Mouse (Mus musculus) embryonic facial prominence, embryonic 10.5 days (tissue): ENCODE data around the gene Slc22a3. TPM values are rescaled to one million over a fixed set of nuclear protein-coding genes. Genes with fewer than 3 reads are reported as not detected.

Source experiments
- DNase-seq: peaks from one replicate; pipeline ENCODE4 v3.0.0-alpha.2; 2017; ENCODE audit warnings: low spot score
- H3K27ac ChIP-seq: fragments of 300-500 bp; sonication (generic); replicated peaks from 2 replicates; pipeline ENCODE4 v1.5.1; 2016; ENCODE audit warnings: mild to moderate bottlenecking
- H3K27me3 ChIP-seq: fragments of 300-500 bp; sonication (generic); replicated peaks from 2 replicates; pipeline ENCODE4 v1.6.1; 2016; ENCODE audit warnings: low read depth, mild to moderate bottlenecking; ENCODE audit not compliant: poor library complexity, severe bottlenecking
- H3K36me3 ChIP-seq: fragments of 300-500 bp; sonication (generic); replicated peaks from 2 replicates; pipeline ENCODE4 v1.6.1; 2016; ENCODE audit warnings: mild to moderate bottlenecking, moderate library complexity
- H3K4me1 ChIP-seq: fragments of 300-500 bp; sonication (generic); 2 replicates; pipeline ENCODE4 v1.6.1; 2016
- H3K4me3 ChIP-seq: fragments of 300-500 bp; sonication (generic); 2 replicates; pipeline ENCODE4 v1.5.1; 2016; ENCODE audit warnings: mild to moderate bottlenecking, moderate library complexity
- H3K9me3 ChIP-seq: fragments of 300-500 bp; sonication (generic); 2 replicates; pipeline ENCODE4 v1.6.1; 2016; ENCODE audit warnings: mild to moderate bottlenecking
- whole genome bisulfite sequencing: fragments of 180-500 bp; shearing (Covaris S2); methylation state at CpG from one replicate; pipeline ENCODE4 v1.1.7; 2016; 5-methylcytosine and 5-hydroxymethylcytosine counted together
- polyA plus RNA-seq: library from polyadenylated mRNA; unstranded; fragments of >200 nt; fragmentation: Nextera tagmentation; extraction: Ambion mirVana; gene quantifications from 2 replicates; pipeline ENCODE4 v1.2.1, GENCODE M21; 2016

The Slc22a3 gene
- polyA plus RNA-seq, 1 experiment from 2014 or later, result 0.05 TPM

DNA sequence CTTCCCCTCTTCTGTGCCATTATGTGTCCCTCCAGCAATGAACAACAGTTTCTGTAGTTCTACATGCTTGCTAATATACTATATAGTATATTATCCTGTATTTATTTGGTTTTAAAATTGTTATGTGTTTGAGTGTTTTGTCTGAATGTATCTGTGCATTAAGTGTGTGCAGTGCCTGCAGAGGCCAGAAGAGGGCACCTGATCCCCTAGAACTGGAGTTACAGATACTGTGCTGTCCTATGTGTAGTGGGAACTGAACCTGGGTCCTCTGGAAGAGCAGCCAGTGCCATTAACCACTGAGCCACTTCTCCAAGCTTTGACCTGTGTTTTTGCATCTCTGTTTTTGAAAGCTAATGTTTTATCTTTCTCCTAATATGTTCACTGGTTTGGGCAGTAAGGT, 46.3 kb downstream of the Slc22a3 start:
- no peaks in the 10 kb centered on the region for H3K36me3 ChIP-seq
- no peak for DNase-seq

GRCm38 (mm10) chr17:12455143-12455790, 52.2 kb downstream of the Slc22a3 start:
- 78% methylated on average over 5 of the region's 5 CpGs for WGBS
- no peaks in the 10 kb centered on the region for H3K36me3 ChIP-seq
- DNase-seq, result peak; percentile 27

More for the DNA sequence above, 46.3 kb downstream of the Slc22a3 start:
- no peaks in the 10 kb centered on the region for H3K9me3 ChIP-seq
- H3K4me3 ChIP-seq, result no peak overlapping the region
- no peak overlapping the region for H3K27ac ChIP-seq
- no peaks in the 10 kb centered on the region for H3K4me1 ChIP-seq
- H3K27me3 ChIP-seq, result peaks cover 5% of the 10 kb centered on the region

DNA sequence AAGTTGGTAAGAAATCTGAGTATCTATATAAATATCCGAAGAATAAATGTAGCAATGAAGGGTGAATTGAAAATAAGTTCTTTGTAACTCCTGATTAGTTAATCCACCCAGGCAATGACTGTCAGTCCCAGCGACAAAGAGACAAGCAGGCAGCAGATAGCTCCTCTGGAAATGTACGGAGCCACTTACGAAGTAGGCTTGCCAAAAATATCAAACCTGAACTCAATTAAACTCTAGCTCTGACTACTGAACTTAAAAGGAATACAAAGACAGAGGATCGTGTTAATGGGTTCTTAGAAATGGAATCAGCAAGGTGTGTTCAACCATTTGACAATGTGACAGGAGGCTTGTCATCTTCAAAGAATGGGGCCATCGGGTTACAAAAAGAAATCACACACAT, 53.8 kb downstream of the Slc22a3 start:
- no peak overlapping the region for H3K27ac ChIP-seq

More at GRCm38 (mm10) chr17:12455143-12455790, 52.2 kb downstream of the Slc22a3 start:
- H3K9me3 ChIP-seq, result no peaks in the 10 kb centered on the region
- no peaks in the 10 kb centered on the region for H3K4me1 ChIP-seq
- no peak overlapping the region for H3K27ac ChIP-seq
- H3K27me3 ChIP-seq, result no peaks in the 10 kb centered on the region
- no peak overlapping the region for H3K4me3 ChIP-seq

DNA sequence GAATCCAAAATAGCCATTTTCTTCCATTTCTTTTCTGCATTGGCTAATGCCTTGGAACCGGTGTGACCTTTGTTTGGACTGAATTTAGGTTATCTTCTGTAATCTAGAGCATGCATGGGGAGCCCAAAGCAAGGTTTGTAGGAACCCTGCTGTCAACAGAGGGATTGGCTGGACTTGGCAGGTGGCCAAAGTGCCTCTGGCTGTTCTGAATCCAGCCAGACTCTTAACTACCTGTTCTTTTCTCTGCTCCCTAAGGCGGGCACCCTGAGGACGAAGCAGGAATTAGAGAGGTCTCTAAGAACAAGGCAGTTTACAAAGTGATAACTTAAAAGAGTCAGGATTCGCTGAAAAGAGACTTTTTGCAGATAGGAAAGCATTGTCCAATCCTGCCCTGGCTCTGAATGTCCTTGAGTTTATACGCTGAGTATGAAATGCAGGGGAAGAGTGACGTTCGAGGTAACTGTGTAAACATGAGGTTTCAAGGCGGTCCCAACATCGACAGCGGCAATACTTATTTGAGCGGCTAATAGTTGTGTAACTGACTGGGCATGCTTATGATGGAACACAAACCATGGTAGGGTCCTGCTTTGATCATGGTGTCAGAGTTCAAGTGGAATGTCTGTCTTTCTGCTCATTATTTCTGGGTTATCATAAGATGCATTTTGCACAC, 54.5 kb downstream of the Slc22a3 start:
- H3K36me3 ChIP-seq, result no peaks in the 10 kb centered on the region
- WGBS, result 85% methylated on average over 11 of the region's 11 CpGs
- H3K4me3 ChIP-seq, result no peak overlapping the region
- H3K27ac ChIP-seq, result no peak overlapping the region
- no peak for DNase-seq
- no peaks in the 10 kb centered on the region for H3K27me3 ChIP-seq
- no peaks in the 10 kb centered on the region for H3K4me1 ChIP-seq
- no peaks in the 10 kb centered on the region for H3K9me3 ChIP-seq

More for the DNA sequence above, 53.8 kb downstream of the Slc22a3 start:
- 88% methylated on average over 6 of the region's 6 CpGs for WGBS
- Histone ChIP-seq H3K27me3 (no peaks in the 10 kb centered on the region), H3K4me1 (no peaks in the 10 kb centered on the region), H3K4me3 (no peak overlapping the region), H3K36me3 (no peaks in the 10 kb centered on the region), H3K9me3 (no peaks in the 10 kb centered on the region)
- no peak for DNase-seq

DNA sequence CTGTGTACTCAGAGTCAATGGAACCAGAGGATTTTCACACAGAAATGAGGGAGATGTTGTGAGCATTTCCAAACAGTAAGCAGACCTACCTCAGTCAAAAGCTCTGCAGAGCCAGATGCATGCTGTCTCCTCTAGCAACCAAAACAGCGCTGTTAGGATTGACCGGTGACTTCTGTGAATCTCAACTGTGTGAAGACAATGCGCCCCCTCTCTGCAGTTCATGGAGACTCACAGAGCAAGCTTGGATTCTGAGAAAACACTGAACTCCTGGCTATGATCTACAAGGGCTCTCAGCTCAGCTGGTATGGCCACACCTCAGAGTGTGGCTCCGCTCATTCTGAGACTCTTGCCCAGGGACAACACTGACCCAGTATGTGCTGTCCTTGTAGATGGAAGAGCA, 56.3 kb downstream of the Slc22a3 start:
- Histone ChIP-seq H3K4me3 (no peak overlapping the region), H3K9me3 (no peaks in the 10 kb centered on the region), H3K27me3 (no peaks in the 10 kb centered on the region), H3K36me3 (no peaks in the 10 kb centered on the region), H3K4me1 (no peaks in the 10 kb centered on the region), H3K27ac (no peak overlapping the region)
- DNase-seq, result no peak
- 56% methylated on average over 4 of the region's 4 CpGs for WGBS

DNA sequence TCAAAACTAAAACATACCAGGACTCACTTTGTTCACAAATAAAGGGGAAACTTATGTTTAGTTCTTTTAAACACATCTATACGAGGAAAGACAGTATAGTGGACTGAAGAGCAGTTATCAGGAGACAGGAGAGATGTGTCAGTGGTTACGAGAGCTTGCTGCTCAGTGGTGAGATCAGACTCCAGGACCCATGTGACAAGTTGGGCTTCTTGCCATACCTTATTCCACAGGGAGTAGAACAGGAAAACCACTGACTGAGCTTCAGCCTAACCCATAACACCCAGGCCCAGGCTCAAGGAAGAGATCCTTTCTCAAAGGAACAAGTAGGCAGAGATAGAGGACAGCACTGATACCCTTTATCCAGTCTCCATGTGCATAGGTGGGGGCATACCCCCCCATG, 62.9 kb downstream of the Slc22a3 start:
- Histone ChIP-seq H3K36me3 (no peaks in the 10 kb centered on the region), H3K4me3 (no peak overlapping the region), H3K4me1 (0 out of 2 replicates have a peak, but pooled peaks cover 6% of the 10 kb centered on the region), H3K27me3 (no peaks in the 10 kb centered on the region), H3K9me3 (peaks cover 5% of the 10 kb centered on the region; the same call in 1 of the 2 replicates), H3K27ac (no peak overlapping the region)
- WGBS, result 89% methylated on average over 2 of the region's 2 CpGs
- DNase-seq, result no peak

DNA sequence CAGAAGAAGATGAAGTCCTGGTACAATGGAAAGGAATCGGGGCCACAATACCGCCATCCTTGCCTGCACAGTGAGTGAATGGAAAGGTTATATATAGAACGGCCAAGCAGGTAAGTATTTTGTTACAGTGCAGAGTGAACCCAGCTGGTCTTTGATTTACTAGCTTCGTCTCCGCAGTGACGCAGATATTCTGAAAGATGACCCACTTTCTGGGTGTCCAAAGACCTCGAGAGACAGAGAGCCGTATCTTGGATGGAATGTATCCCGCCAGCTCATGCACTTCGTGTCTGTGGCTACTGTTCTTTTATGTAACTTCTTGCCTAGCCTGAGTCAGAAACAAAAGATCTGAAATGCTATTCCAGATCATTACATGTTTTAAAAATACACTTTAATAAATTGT, 69.7 kb downstream of the Slc22a3 start:
- no peaks in the 10 kb centered on the region; the same call in 1 of the 2 replicates for H3K27me3 ChIP-seq
- no peak for DNase-seq
- 84% methylated on average over 10 of the region's 10 CpGs for WGBS
- H3K9me3 ChIP-seq, result peaks cover 5% of the 10 kb centered on the region; the same call in 1 of the 2 replicates
- H3K27ac ChIP-seq, result no peak overlapping the region
- H3K4me1 ChIP-seq, result no peaks in the 10 kb centered on the region
- no peaks in the 10 kb centered on the region for H3K36me3 ChIP-seq
- no peak overlapping the region for H3K4me3 ChIP-seq

- Histone ChIP-seq H3K27me3 (0 out of 2 replicates have a peak, but pooled peaks cover 3% of the 10 kb centered on the region), H3K4me3 (no peak overlapping the region), H3K9me3 (no peaks in the 10 kb centered on the region), H3K4me1 (peaks cover 17% of the 10 kb centered on the region), H3K27ac (no peak overlapping the region), H3K36me3 (no peaks in the 10 kb centered on the region)
- no peak for DNase-seq
- 71% methylated on average over 5 of the region's 5 CpGs for whole genome bisulfite sequencing
Observed at GRCm38 (mm10) chr17:12431707-12432106, 75.8 kb downstream of the Slc22a3 start.

DNA sequence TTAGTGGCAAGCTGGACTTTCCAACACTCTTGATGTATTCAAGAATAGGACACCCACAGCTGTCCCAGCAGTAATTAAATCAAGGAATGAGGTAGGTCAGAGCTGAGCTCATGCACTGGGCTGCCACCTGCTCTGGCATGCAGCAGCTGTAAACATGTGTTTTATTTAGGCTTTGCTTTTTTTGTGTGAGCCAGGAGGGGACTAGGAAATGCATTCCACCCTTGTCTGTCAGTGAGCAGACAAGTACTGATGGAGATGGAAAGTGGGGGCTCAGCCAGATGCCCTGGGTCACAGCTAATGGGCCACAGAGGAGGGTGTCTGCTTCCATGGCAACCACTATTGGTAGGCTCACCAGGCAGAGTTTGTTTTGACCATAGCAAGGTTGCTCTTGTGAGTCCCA, 79.1 kb downstream of the Slc22a3 start:
- H3K27me3 ChIP-seq, result peaks cover 3% of the 10 kb centered on the region; the same call in 1 of the 2 replicates
- DNase-seq, result peak; percentile 64

GRCm38 (mm10) chr17:12427156-12427555, 80.3 kb downstream of the Slc22a3 start:
- Histone ChIP-seq H3K27me3 (peaks cover 3% of the 10 kb centered on the region; the same call in 1 of the 2 replicates), H3K27ac (no peak overlapping the region), H3K4me1 (peaks cover 19% of the 10 kb centered on the region), H3K36me3 (no peaks in the 10 kb centered on the region), H3K9me3 (no peaks in the 10 kb centered on the region), H3K4me3 (no peak overlapping the region)
- 58% methylated on average over 3 of the region's 3 CpGs for WGBS
- DNase-seq, result no peak

More for the DNA sequence above, 79.1 kb downstream of the Slc22a3 start:
- H3K4me1 ChIP-seq, result peaks cover 21% of the 10 kb centered on the region
- H3K4me3 ChIP-seq, result no peak overlapping the region
- H3K9me3 ChIP-seq, result no peaks in the 10 kb centered on the region
- no peaks in the 10 kb centered on the region for H3K36me3 ChIP-seq
- H3K27ac ChIP-seq, result no peak overlapping the region

DNA sequence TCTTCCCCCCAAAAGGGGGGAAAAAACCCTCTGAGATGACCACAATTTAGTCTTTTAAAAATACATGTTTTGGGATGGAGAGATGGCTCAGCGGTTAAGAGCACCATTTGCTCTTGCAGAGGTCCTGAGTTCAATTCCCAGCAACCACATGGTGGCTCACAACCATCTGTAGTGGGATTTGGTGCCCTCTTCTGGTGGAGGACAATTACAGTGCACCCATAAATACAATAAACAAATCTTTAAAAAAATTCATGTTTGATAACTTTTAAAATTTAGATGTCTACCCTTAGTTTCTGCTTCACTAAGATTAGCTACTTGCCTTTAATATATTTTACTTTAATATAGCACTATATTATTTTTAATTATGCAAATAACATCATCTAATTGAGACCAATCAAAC, 85.4 kb downstream of the Slc22a3 start:
- Histone ChIP-seq H3K9me3 (no peaks in the 10 kb centered on the region), H3K4me1 (peaks cover 4% of the 10 kb centered on the region; the same call in 1 of the 2 replicates), H3K27me3 (no peaks in the 10 kb centered on the region; the same call in 1 of the 2 replicates), H3K27ac (no peak overlapping the region), H3K36me3 (no peaks in the 10 kb centered on the region), H3K4me3 (no peak overlapping the region)
- WGBS, result 86% methylated on average over 1 of the region's 1 CpGs
- DNase-seq, result no peak

- H3K27me3 ChIP-seq, result no peaks in the 10 kb centered on the region; the same call in 1 of the 2 replicates
- no peaks in the 10 kb centered on the region for H3K36me3 ChIP-seq
- H3K9me3 ChIP-seq, result no peaks in the 10 kb centered on the region
- no peak for DNase-seq
- H3K4me3 ChIP-seq, result no peak overlapping the region
- 66% methylated on average over 16 of the region's 16 CpGs for WGBS
- peaks cover 6% of the 10 kb centered on the region for H3K4me1 ChIP-seq
- H3K27ac ChIP-seq, result no peak overlapping the region
Observed at GRCm38 (mm10) chr17:12420886-12421574, 86.5 kb downstream of the Slc22a3 start.
